ENCODE assay signal across 13 mouse cellular contexts in the genomic region with DNA sequence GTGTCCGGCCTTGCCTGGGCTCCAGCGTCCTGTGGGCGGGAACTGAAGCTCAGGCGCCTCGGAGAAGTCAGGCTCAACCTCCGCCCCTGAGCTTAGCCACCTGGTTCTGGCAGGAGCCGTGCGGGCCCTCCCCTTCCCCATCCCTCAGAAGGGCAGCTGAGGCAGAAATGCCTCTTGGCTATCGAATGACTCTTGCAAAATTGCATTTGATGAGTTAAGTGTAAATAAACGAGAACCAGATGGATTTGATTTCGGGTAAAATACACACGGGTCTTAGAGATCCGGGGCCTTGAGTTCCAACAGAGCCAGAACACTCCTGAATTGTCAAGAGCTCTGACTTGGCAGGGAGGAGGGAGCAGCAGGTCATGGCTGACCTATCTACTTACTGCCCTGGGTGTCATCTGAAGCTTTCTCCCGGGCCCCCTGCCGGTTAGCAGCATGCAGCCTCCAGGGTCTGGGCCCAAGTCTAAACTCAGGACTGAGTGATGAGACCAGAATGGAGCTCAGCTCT. TPM values are rescaled to one million over a fixed set of nuclear protein-coding genes. Genes with fewer than 3 reads are reported as not detected.
DNase-seq lines count a peak whose midpoint lies in the region; ATAC-seq lines count a peak whose summit lies in the region.
"Had no signal": no experiment of that assay in that cellular context is flagged by ENCODE, and none has a peak within 500 bp of the region (broad histone marks: within the 10 kb centered on the region; RNA-seq: fewer than 3 reads in every experiment).

No protein-coding gene starts in this region.

- no peak for DNase-seq in kidney, adult 9 months
- peak; percentile 39 for DNase-seq in embryo, embryonic 9.5 days (ENCODE audit: extremely low spot score)
- peak; percentile 36 to 76 for DNase-seq in lung, postnatal 4 days
- no peak for DNase-seq in frontal cortex, postnatal 10 days (ENCODE audit: low spot score in 2 of 2)
- DNase-seq in cerebellum, adult 11 months: no peak
- no peak for DNase-seq in layer of hippocampus, postnatal 25 days (ENCODE audit: extremely low spot score in 1 of 2, low spot score in 1 of 2)
- DNase-seq: gastrocnemius, postnatal 25 days; kidney, postnatal 36 days; retina, postnatal 1 day had no signal

- no peak overlapping the region for H3K4me3 ChIP-seq in kidney, embryonic 15.5 days (replicated peaks)
- no peak overlapping the region for H3K4me3 ChIP-seq in limb, embryonic 12.5 days (replicated peaks)
- H3K4me3 ChIP-seq: megakaryocyte, embryonic 14.5 days had no signal

- peak; percentile 52; the same call in 1 of the 2 replicates for ATAC-seq in kidney, embryonic 15.5 days (replicated peaks; ENCODE audit: low FRiP score)
- peak; percentile 50; the same call in 1 of the 2 replicates for ATAC-seq in limb, embryonic 12.5 days (ENCODE audit: insufficient number of reproducible peaks, insufficient read depth, low FRiP score, low TSS enrichment, low read depth)
- ATAC-seq: activated CD4-positive, CD25-positive, alpha-beta regulatory T cell, adult 4 months had no signal

- no peaks in the 10 kb centered on the region for H3K9me3 ChIP-seq in kidney, embryonic 15.5 days (replicated peaks)
- H3K9me3 ChIP-seq in limb, embryonic 12.5 days: no peaks in the 10 kb centered on the region

- H3K4me2 ChIP-seq in kidney, embryonic 15.5 days: no peak overlapping the region
- no peak overlapping the region for H3K4me2 ChIP-seq in limb, embryonic 12.5 days

- H3K4me1 ChIP-seq in kidney, embryonic 15.5 days: peaks cover 38% of the 10 kb centered on the region
- peaks cover 72% of the 10 kb centered on the region for H3K4me1 ChIP-seq in limb, embryonic 12.5 days (replicated peaks)
- H3K4me1 ChIP-seq: megakaryocyte, embryonic 14.5 days had no signal

- no peak overlapping the region for H3K9ac ChIP-seq in kidney, embryonic 15.5 days
- H3K9ac ChIP-seq in limb, embryonic 12.5 days (replicated peaks): no peak overlapping the region

- WGBS in kidney, embryonic 15.5 days: 22% methylated on average over 15 of the region's 15 CpGs
- 7% methylated on average over 15 of the region's 15 CpGs for WGBS in limb, embryonic 12.5 days

- H3K27me3 ChIP-seq in kidney, embryonic 15.5 days: peaks cover 24% of the 10 kb centered on the region
- peaks cover 31% of the 10 kb centered on the region for H3K27me3 ChIP-seq in limb, embryonic 12.5 days

- H3K27ac ChIP-seq in kidney, embryonic 15.5 days: no peak overlapping the region
- peak overlapping the region; percentile 80 for H3K27ac ChIP-seq in limb, embryonic 12.5 days

- no peaks in the 10 kb centered on the region for H3K36me3 ChIP-seq in kidney, embryonic 15.5 days
- no peaks in the 10 kb centered on the region; the same call in 1 of the 2 replicates for H3K36me3 ChIP-seq in limb, embryonic 12.5 days

RNA-seq across cellular contexts. Expression of a gene that starts 41.7 kb away (rescaled TPM):
- 5.1 and 6.1 TPM in 2 replicates for polyA plus RNA-seq in kidney, embryonic 15.5 days (2015; fragmentation: Nextera tagmentation; extraction: Ambion mirVana)
- polyA plus RNA-seq in limb, embryonic 12.5 days (2016; fragmentation: Nextera tagmentation; extraction: Ambion mirVana): 33.6 and 36.7 TPM in 2 replicates
- total RNA-seq in layer of hippocampus, postnatal 25 days (2021): 10 to 100 TPM; 16.7 to 19.3 TPM
- polyA plus RNA-seq: activated CD4-positive, CD25-positive, alpha-beta regulatory T cell, adult 4 months had no signal

Comparison
In these comparisons a context has a peak if more than half of its experiments do, and no peak if none do; other contexts are left out.
1. DNase-seq: peak in embryo, embryonic 9.5 days (single experiment) and lung, postnatal 4 days (2 of 2); none in kidney, adult 9 months (single experiment), frontal cortex, postnatal 10 days (0 of 2), cerebellum, adult 11 months (single experiment) and layer of hippocampus, postnatal 25 days (0 of 2).